Mouse (Mus musculus) heart, postnatal 0 days (tissue): ENCODE measurements around the gene Paip2b. TPM values are rescaled to one million over a fixed set of nuclear protein-coding genes. Genes with fewer than 3 reads are reported as not detected.
A peak's percentile ranks its signal among the peaks of the same experiment; 100 is the strongest.
"Not testable (repeated sequence)": the region's sequence is repeated elsewhere in the genome, so short reads cannot be mapped to it uniquely, and the experiment has no call there.

Experiments used
- ATAC-seq: fragments of 200-750 bp; cut with Nextera tagmentation; 2 replicates; pipeline ENCODE4 v1.8.0; 2017; ENCODE audit warnings: low read depth, moderate number of reproducible peaks, moderate library complexity; ENCODE audit not compliant: insufficient read depth
- DNase-seq: peaks from one replicate; pipeline ENCODE4 v3.0.0-alpha.2; 2016; ENCODE audit warnings: low spot score
- H3K27ac ChIP-seq: fragments of 300-500 bp; sonication (generic); 2 replicates; pipeline ENCODE4 v1.5.1; 2014; ENCODE audit warnings: low read depth, mild to moderate bottlenecking
- H3K27me3 ChIP-seq: fragments of 300-500 bp; sonication (generic); 2 replicates; pipeline ENCODE4 v1.6.1; 2014; ENCODE audit warnings: low read length, mixed read lengths; ENCODE audit not compliant: control insufficient read depth, insufficient read depth
- H3K36me3 ChIP-seq: fragments of 300-500 bp; sonication (generic); replicated peaks from 2 replicates; pipeline ENCODE4 v1.6.1; 2014; ENCODE audit warnings: low read length, mixed read lengths; ENCODE audit not compliant: control insufficient read depth, insufficient read depth
- H3K4me1 ChIP-seq: fragments of 300-500 bp; sonication (generic); 2 replicates; pipeline ENCODE4 v1.6.1; 2014; ENCODE audit warnings: antibody characterized with exemption; ENCODE audit not compliant: control insufficient read depth, insufficient read depth
- H3K4me2 ChIP-seq: fragments of 300-500 bp; sonication (generic); 2 replicates; pipeline ENCODE4 v1.6.1; 2014; ENCODE audit warnings: low read depth, mild to moderate bottlenecking, low read length, moderate library complexity
- H3K4me3 ChIP-seq: fragments of 300-500 bp; sonication (generic); 2 replicates; pipeline ENCODE4 v1.5.1; 2014; ENCODE audit warnings: low read depth, low read length
- H3K9ac ChIP-seq: fragments of 300-500 bp; sonication (generic); replicated peaks from 2 replicates; pipeline ENCODE4 v1.6.1; 2014; ENCODE audit warnings: low read depth, low read length, mixed read lengths
- H3K9me3 ChIP-seq: fragments of 300-500 bp; sonication (generic); replicated peaks from 2 replicates; pipeline ENCODE4 v1.6.1; 2016; ENCODE audit warnings: low read length; ENCODE audit not compliant: control insufficient read depth
- CTCF ChIP-seq: IDR thresholded peaks from 2 replicates; pipeline ENCODE4 v1.5.1; 2016; ENCODE audit warnings: antibody characterized with exemption, control low read depth, low read depth
- EP300 ChIP-seq: IDR thresholded peaks from 2 replicates; pipeline ENCODE4 v1.6.1; 2016; ENCODE audit warnings: antibody characterized with exemption, low read depth
- WGBS: fragments of 180-500 bp; shearing (Covaris S2); extraction: QIAGEN DNeasy Blood & Tissue Kit; methylation state at CpG from one replicate; pipeline ENCODE4 v1.1.7; 2014; 5-methylcytosine and 5-hydroxymethylcytosine counted together
- polyA plus RNA-seq: library from polyadenylated mRNA; unstranded; fragments of >200 nt; fragmentation: Nextera tagmentation; extraction: Ambion mirVana; gene quantifications from 2 replicates; pipeline ENCODE4 v1.2.1, GENCODE M21; 2015
- total RNA-seq: library from RNA; depleted of rRNA; stranded (reverse); fragments of >200 nt; gene quantifications from 2 replicates; pipeline ENCODE4 v1.2.3, GENCODE M21; 2014; ENCODE audit warnings: low replicate concordance

Paip2b gene
- total and polyA plus RNA-seq, 2 experiments from 2014 or later, result 11.6 to 26.8 TPM

DNA sequence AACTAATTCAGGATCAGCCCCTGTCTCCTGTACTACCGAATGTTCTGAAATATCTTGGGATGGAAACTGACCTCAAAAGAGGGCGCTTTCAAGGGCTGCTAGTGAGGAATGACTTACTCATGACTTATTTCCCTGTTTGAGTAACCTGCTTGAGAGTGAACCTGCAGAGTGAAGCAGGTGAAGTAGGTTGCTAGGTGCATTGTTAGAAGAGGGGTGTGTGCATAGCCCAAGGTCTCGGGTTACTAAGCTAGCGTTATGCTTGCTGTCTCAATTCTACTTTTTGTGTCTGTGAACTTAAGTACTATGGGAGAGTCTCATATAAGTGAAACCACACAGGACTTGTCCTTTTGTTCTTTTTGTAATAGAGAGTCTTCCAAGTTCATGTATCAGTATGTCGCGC lies 8.5 kb upstream of the Paip2b start:
- H3K27ac ChIP-seq, result no peak overlapping the region

GRCm38 (mm10) chr6:83838046-83838445 lies 6.5 kb upstream of the Paip2b start:
- no peaks in the 10 kb centered on the region for H3K36me3 ChIP-seq
- no peaks in the 10 kb centered on the region for H3K9me3 ChIP-seq
- ATAC-seq (no peak), DNase-seq (no peak)
- no peak overlapping the region for H3K27ac ChIP-seq
- no peak overlapping the region for H3K9ac ChIP-seq
- WGBS, result 49% methylated on average over 2 of the region's 2 CpGs
- H3K4me1 ChIP-seq, result no peaks in the 10 kb centered on the region
- TF ChIP-seq EP300, result no peak
- no peak overlapping the region for H3K4me3 ChIP-seq
- H3K4me2 ChIP-seq, result no peak overlapping the region
- H3K27me3 ChIP-seq, result no peaks in the 10 kb centered on the region

More for the DNA sequence above, 8.5 kb upstream of the Paip2b start:
- H3K36me3 ChIP-seq, result no peaks in the 10 kb centered on the region
- WGBS, result 79% methylated on average over 6 of the region's 6 CpGs
- DNase-seq, result no peak
- TF ChIP-seq EP300 (no peak), CTCF (no peak)
- H3K27me3 ChIP-seq, result no peaks in the 10 kb centered on the region
- H3K4me1 ChIP-seq, result no peaks in the 10 kb centered on the region
- no peak overlapping the region for H3K9ac ChIP-seq
- no peak for ATAC-seq
- H3K4me3 ChIP-seq, result no peak overlapping the region
- no peaks in the 10 kb centered on the region for H3K9me3 ChIP-seq
- no peak overlapping the region for H3K4me2 ChIP-seq

GRCm38 (mm10) chr6:83836826-83837225 lies 5.3 kb upstream of the Paip2b start:
- no peak for DNase-seq
- Histone ChIP-seq H3K27me3 (no peaks in the 10 kb centered on the region), H3K4me2 (no peak overlapping the region), H3K9me3 (no peaks in the 10 kb centered on the region), H3K9ac (no peak overlapping the region), H3K36me3 (no peaks in the 10 kb centered on the region), H3K4me1 (no peaks in the 10 kb centered on the region), H3K27ac (no peak overlapping the region), H3K4me3 (no peak overlapping the region)
- WGBS, result 90% methylated on average over 2 of the region's 2 CpGs
- ATAC-seq, result no peak
- TF ChIP-seq CTCF (no peak), EP300 (no peak)

- peak overlapping the region; percentile 41 for H3K4me3 ChIP-seq
- not testable (repeated sequence) for H3K9me3 ChIP-seq, H3K27me3 ChIP-seq, H3K9ac ChIP-seq, DNase-seq, H3K36me3 ChIP-seq, ATAC-seq
- H3K4me1 ChIP-seq, result peaks cover 20% of the 10 kb centered on the region; the same call in 1 of the 2 replicates
- 65% methylated on average over 1 of the region's 1 CpGs for WGBS
- peak overlapping the region; percentile 55 for H3K4me2 ChIP-seq
- H3K27ac ChIP-seq, result peak overlapping the region; percentile 80
Measured at GRCm38 (mm10) chr6:83832393-83832792, 852 bp upstream of the Paip2b start.

DNA sequence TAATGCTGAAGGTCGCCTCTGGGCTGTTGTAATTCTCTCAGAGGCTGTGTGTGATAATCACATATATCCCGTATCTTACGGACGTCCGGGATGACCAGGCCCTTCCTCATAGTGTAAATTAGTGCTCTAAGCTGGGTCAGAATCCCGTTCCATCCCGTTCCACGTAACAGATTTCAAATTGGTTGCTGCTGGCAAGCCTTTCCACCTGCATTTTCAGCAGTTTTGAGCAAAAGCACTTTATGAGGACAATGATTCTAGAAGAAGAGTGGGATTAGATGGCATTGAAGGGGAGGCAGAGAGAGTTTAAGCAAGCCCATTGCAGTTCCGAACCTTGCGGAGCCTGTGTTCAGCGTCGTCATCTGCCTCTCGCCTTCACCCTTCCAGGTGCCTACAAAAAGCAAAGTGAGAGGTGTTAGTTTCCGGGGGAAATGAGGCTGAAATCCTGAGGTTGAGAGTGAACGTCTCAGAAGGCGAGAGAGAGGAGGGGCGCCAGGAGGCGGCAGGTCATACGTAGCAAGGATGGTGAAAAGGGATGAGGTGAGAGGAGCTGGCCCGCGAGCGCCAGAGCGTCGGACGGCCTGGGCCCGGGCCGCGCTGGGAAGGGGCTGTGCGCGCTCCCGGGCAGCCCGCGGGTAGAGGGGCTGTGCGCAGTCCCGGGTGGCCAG lies 468 bp downstream of the Paip2b start:
- WGBS, result 2% methylated on average over 30 of the region's 35 CpGs
- TF ChIP-seq EP300, result no peak
- no peak for TF ChIP-seq CTCF
- peak overlapping the region; percentile 77 for H3K9ac ChIP-seq
- H3K4me1 ChIP-seq, result peaks cover 20% of the 10 kb centered on the region; the same call in 1 of the 2 replicates
- H3K36me3 ChIP-seq, result peaks cover 4% of the 10 kb centered on the region; the same call in 1 of the 2 replicates
- peak overlapping the region; percentile 80 for H3K27ac ChIP-seq
- H3K4me3 ChIP-seq, result peak overlapping the region; percentile 71
- no peak for DNase-seq
- H3K4me2 ChIP-seq, result peak overlapping the region; percentile 90
- peak; percentile 50 for ATAC-seq
- H3K9me3 ChIP-seq, result no peaks in the 10 kb centered on the region
- H3K27me3 ChIP-seq, result no peaks in the 10 kb centered on the region

- no peak for DNase-seq
- TF ChIP-seq CTCF (no peak), EP300 (no peak)
- no peak overlapping the region for H3K4me2 ChIP-seq
- no peaks in the 10 kb centered on the region for H3K27me3 ChIP-seq
- H3K4me1 ChIP-seq, result no peaks in the 10 kb centered on the region
- H3K27ac ChIP-seq, result no peak overlapping the region
- H3K9ac ChIP-seq, result no peak overlapping the region
- 48% methylated on average over 2 of the region's 2 CpGs for WGBS
- no peaks in the 10 kb centered on the region; the same call in 1 of the 2 replicates for H3K36me3 ChIP-seq
- no peak for ATAC-seq
- peaks cover 2% of the 10 kb centered on the region; the same call in 1 of the 2 replicates for H3K9me3 ChIP-seq
- H3K4me3 ChIP-seq, result no peak overlapping the region
Measured at GRCm38 (mm10) chr6:83821856-83822255, 9.7 kb downstream of the Paip2b start.
